Mouse (Mus musculus) spleen, adult 2 months (tissue): ENCODE measurements around the gene Tanc1. TPM values are rescaled to one million over a fixed set of nuclear protein-coding genes. Genes with fewer than 3 reads are reported as not detected.

Source experiments
- DNase-seq, 2 experiments: peaks; one replicate each; pipeline versions ENCODE4 v3.0.0 to v3.0.0-alpha.2; 2012 to 2021; ENCODE audit warnings: low spot score in 2 of 2, low read depth in 1 of 2
- H3K27ac ChIP-seq: fragments of 200-500 bp; 2 replicates; pipeline ENCODE4 v1.5.1; 2012; ENCODE audit warnings: low read length, inconsistent platforms; ENCODE audit not compliant: insufficient read depth
- H3K27me3 ChIP-seq: fragments of 200-500 bp; 2 replicates; pipeline ENCODE4 v1.6.1; 2012; ENCODE audit warnings: mild to moderate bottlenecking, moderate library complexity, low read length, inconsistent platforms; ENCODE audit not compliant: control insufficient read depth, insufficient read depth
- H3K36me3 ChIP-seq: fragments of 200-500 bp; 2 replicates; pipeline ENCODE4 v1.6.1; 2012; ENCODE audit warnings: mild to moderate bottlenecking, low read length, inconsistent platforms; ENCODE audit not compliant: control insufficient read depth, insufficient read depth
- H3K4me1 ChIP-seq: fragments of 200-500 bp; 2 replicates; pipeline ENCODE4 v1.6.1; 2011; ENCODE audit warnings: inconsistent platforms; ENCODE audit not compliant: control insufficient read depth, insufficient read depth, insufficient read length
- H3K4me3 ChIP-seq: fragments of 200-500 bp; 2 replicates; pipeline ENCODE4 v1.5.1; 2011; ENCODE audit warnings: mild to moderate bottlenecking, inconsistent platforms; ENCODE audit not compliant: insufficient read depth, insufficient read length; ENCODE audit errors: extremely low read depth
- CTCF ChIP-seq: fragments of 200-500 bp; IDR thresholded peaks from 2 replicates; pipeline ENCODE4 v1.5.1; 2011; ENCODE audit warnings: mild to moderate bottlenecking, inconsistent platforms; ENCODE audit not compliant: insufficient read depth, insufficient read length, insufficient replicate concordance; ENCODE audit errors: extremely low read depth
- POLR2A ChIP-seq: fragments of 200-500 bp; IDR thresholded peaks from 2 replicates; pipeline ENCODE4 v1.6.1; 2011; ENCODE audit warnings: low read depth, low read length, inconsistent platforms
- WGBS: fragments of 180-500 bp; shearing (Covaris S2); methylation state at CpG from one replicate; pipeline ENCODE4 v1.1.7; 2018; 5-methylcytosine and 5-hydroxymethylcytosine counted together
- polyA plus RNA-seq: library from polyadenylated mRNA; depleted of rRNA; stranded (reverse); fragments of >200 nt; gene quantifications from 2 replicates; pipeline ENCODE4 v1.2.3, GENCODE M21; 2012

Tanc1 gene
- polyA plus RNA-seq, 1 experiment: 5.5 TPM

DNA sequence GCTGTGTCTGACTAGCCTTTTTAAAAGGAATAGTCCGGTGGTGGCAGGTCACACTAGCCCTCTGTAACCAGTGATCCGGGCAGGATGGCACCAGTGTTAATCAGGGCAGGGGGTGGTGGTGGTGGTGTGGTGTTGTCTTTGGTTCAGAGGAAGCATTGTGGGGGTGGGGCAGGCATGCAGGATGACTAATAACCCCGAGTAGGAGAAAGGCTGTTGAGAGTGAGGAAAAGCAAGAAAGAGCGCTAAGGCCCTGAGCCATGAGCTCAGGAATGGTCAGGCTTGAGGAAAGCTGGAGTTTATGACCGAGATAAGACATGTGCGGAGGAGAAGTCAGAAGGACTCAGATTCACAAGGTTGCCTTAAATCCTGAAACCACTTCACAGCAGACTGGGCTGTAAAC, 64.6 kb downstream of the Tanc1 start:
- Histone ChIP-seq H3K4me1 (no peaks in the 10 kb centered on the region), H3K36me3 (no peaks in the 10 kb centered on the region), H3K27ac (no peak overlapping the region), H3K27me3 (no peaks in the 10 kb centered on the region), H3K4me3 (no peak overlapping the region)
- 64% methylated on average over 6 of the region's 6 CpGs for WGBS
- no peak for TF ChIP-seq CTCF
- no peak for DNase-seq

DNA sequence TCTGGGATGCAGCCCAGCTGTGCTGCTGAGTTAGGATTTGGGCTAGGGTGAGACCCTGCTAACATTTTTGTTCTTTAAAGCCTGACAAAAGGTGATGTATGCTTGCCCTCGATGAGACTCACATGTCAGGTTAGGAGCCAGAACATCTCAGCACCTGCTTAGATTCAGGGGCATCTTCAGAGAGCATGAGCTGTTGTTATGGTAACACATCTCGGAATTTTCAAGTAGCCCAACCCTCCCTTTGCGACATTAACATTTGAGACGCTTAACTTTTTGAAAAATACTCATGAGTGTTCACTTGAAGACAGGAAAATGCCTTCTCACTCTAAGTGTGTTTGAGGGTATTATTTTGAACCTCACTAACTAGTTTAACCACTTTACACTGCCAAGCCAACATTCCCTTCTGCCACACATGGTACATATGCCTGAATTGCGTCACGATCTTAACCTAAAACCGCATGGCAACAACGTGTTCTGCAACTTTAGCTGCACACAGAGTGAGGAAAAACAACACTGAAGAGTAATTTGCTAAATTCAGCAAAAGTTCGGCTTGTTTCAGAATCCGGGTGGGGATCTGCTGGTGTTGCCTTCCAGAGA, 67.7 kb downstream of the Tanc1 start:
- H3K4me3 ChIP-seq: no peak overlapping the region
- no peaks in the 10 kb centered on the region for H3K4me1 ChIP-seq
- no peak for TF ChIP-seq POLR2A
- TF ChIP-seq CTCF: no peak
- WGBS: 91% methylated on average over 10 of the region's 10 CpGs
- DNase-seq: no peak
- H3K27ac ChIP-seq: no peak overlapping the region
- H3K27me3 ChIP-seq: no peaks in the 10 kb centered on the region
- H3K36me3 ChIP-seq: no peaks in the 10 kb centered on the region

GRCm38 (mm10) chr2:59680736-59681135, 68.9 kb downstream of the Tanc1 start:
- 75% methylated on average over 5 of the region's 5 CpGs for WGBS
- Histone ChIP-seq H3K36me3 (no peaks in the 10 kb centered on the region), H3K4me1 (no peaks in the 10 kb centered on the region), H3K4me3 (no peak overlapping the region), H3K27ac (no peak overlapping the region), H3K27me3 (no peaks in the 10 kb centered on the region)
- no peak for TF ChIP-seq CTCF
- no peak for TF ChIP-seq POLR2A
- DNase-seq: no peak

DNA sequence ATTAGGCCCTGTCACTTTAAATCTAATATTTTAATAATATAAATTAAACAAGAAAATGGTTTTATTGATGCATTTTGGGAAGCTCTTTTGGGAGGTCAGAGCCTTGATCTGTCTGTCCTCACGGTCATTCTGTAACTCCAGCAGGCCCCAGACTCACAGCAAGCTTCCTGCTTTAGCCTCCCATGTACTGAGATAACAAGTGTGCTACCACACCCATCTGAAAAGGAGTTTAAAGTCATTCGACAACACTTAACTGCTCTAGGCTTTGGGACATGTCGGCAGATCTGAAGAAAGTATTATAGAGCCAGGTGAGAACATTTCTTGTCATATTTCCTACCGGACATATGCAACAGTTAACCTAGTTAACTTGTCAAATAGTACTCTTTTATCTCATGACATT, 69.3 kb downstream of the Tanc1 start:
- no peak for DNase-seq
- no peak overlapping the region for H3K27ac ChIP-seq
- 84% methylated on average over 4 of the region's 4 CpGs for whole genome bisulfite sequencing
- no peaks in the 10 kb centered on the region for H3K27me3 ChIP-seq
- TF ChIP-seq POLR2A (no peak), CTCF (no peak)
- H3K4me3 ChIP-seq: no peak overlapping the region
- no peaks in the 10 kb centered on the region for H3K36me3 ChIP-seq
- H3K4me1 ChIP-seq: no peaks in the 10 kb centered on the region

DNA sequence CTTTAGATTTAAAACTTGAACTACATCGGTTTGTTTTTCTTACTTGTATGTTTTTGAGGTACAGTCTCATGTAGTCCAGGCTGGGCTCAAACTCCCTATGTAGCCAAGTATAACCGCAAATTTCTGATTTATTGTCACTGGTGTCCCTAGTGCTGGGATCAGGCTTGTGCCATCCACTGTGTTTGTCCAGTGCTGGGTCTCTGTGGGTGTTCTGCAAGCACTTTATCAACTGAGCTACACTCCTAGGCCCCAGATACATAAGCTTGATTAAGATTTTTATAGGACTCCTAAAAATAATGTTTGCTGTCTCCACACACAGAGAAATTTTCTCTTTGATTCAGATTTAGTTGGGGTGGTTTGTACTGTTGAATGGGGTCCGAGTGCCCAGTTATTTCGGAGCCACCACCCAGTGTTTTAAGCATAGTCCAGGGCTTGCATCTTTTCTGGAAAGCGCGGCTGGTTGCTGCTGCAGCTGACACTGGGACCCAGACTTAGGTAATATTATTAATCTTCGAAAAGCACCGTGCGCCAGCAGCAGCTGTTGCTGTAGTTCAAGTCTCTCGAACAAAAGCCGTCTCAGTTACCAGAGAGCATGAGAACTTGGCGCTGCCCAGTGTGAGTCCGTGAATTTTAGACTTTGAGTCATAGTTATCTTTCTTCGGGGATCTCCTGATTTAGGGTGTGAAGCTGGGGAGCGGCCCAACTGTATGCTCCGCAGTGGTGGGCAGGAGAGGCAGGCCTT, 73.2 kb downstream of the Tanc1 start:
- Histone ChIP-seq H3K27ac (no peak overlapping the region), H3K4me1 (0 out of 2 replicates have a peak, but pooled peaks cover 2% of the 10 kb centered on the region), H3K27me3 (no peaks in the 10 kb centered on the region), H3K4me3 (no peak overlapping the region), H3K36me3 (no peaks in the 10 kb centered on the region)
- WGBS: 95% methylated on average over 16 of the region's 16 CpGs
- TF ChIP-seq CTCF (no peak), POLR2A (no peak)
- no peak for DNase-seq

DNA sequence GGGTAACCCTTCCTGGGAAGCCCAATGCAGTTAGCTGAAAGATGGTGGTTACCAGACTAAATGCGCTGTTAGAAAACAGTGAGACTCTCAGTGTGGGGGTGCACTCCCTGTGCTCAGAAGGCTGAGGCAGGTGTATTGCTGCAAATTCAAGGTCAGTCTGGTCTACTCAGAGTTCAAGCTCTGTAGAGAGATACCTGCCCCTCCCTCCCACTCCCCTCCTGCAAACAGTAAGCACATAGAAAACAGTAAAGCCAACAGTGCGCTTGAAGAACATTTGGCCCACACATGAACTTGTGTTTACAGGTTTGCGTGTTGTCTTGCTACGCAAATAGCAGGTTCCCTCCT, 73.7 kb downstream of the Tanc1 start:
- H3K4me3 ChIP-seq: no peak overlapping the region
- H3K27me3 ChIP-seq: no peaks in the 10 kb centered on the region
- 0 out of 2 replicates have a peak, but pooled peaks cover 2% of the 10 kb centered on the region for H3K4me1 ChIP-seq
- 98% methylated on average over 4 of the region's 4 CpGs for WGBS
- TF ChIP-seq POLR2A: no peak
- TF ChIP-seq CTCF: no peak
- H3K27ac ChIP-seq: no peak overlapping the region
- no peak for DNase-seq
- H3K36me3 ChIP-seq: no peaks in the 10 kb centered on the region

DNA sequence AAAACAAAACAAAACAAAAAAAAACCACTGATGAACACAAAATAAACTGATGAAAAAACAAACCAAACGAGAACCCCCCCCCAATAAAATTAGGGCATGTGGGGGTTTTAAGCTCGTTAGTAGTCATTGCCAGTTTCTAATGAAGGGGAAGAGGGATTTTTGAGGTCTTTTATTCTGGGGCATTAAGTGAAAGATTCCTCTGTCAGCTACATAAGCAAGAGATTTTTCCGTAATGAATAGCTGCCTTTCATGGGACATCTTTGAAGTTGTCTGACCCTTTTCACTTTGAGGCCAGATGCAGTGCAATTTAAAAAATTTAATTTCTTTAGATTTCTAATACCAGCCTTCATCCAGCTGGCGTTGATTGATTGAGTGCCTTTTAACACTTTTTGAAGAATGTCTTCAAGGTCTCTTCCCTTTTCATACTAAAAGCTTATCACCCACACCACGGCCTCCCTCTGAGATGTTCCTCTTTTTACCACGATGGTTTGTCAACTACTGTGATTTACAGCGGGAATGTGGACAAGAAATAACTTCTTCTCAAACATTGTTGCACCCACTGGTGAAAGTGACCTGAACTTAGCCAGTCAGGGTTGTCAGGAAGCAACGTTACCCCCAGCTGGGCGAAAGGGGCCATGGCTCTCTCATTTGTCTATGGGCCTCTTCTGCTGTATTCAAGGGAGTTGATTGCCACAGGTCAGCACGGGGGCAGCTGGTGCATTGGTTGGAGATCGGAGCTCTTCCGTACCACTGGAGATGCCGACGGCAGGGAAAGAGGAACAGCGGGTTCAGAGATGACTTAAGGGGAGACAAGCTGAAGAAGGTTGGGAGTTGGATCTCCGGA, 76.6 kb downstream of the Tanc1 start:
- Histone ChIP-seq H3K4me1 (0 out of 2 replicates have a peak, but pooled peaks cover 2% of the 10 kb centered on the region), H3K27me3 (no peaks in the 10 kb centered on the region), H3K27ac (no peak overlapping the region), H3K4me3 (no peak overlapping the region), H3K36me3 (no peaks in the 10 kb centered on the region)
- TF ChIP-seq POLR2A (no peak), CTCF (no peak)
- WGBS: 41% methylated on average over 16 of the region's 16 CpGs
- no peak for DNase-seq
